Mouse (Mus musculus) heart, postnatal 0 days (tissue): ENCODE results near the gene Izumo4.

Source experiments
- CTCF ChIP-seq: IDR thresholded peaks from 2 replicates; pipeline ENCODE4 v1.5.1; 2016; ENCODE audit warnings: antibody characterized with exemption, control low read depth, low read depth
- EP300 ChIP-seq: IDR thresholded peaks from 2 replicates; pipeline ENCODE4 v1.6.1; 2016; ENCODE audit warnings: antibody characterized with exemption, low read depth

DNA sequence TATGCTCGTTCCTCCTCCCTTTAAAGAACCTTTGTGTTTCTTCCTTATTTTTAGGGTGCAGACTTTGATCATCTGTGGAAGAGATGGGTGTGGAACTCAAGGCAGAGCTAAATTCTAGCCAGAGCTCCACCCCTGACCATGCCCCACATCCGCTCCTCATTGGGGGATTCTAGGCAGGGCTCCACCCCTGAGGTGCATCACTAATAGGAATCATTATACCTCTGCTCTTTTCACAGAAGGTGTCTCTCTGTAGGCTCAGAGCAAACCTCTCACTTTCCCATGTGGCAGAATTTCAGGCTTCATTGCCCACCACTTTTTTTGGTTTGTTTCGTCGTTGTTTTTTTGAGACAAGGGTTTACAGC is 43.2 kb upstream of the Izumo4 start:
- TF ChIP-seq CTCF (no peak), EP300 (no peak)
